Mouse (Mus musculus) central nervous system, embryonic 14 days (tissue): ENCODE data around the gene Tex22. TPM values are rescaled to one million over a fixed set of nuclear protein-coding genes. Genes with fewer than 3 reads are reported as not detected.

ENCODE experiments used
- polyA plus RNA-seq: library from polyadenylated mRNA; depleted of rRNA; stranded (reverse); fragments of >200 nt; gene quantifications from 2 replicates; pipeline ENCODE4 v1.2.3, GENCODE M21; 2012; rRNA removed

Tex22 gene
- 0.27 and 0.34 TPM in 2 replicates for polyA plus RNA-seq

DNA sequence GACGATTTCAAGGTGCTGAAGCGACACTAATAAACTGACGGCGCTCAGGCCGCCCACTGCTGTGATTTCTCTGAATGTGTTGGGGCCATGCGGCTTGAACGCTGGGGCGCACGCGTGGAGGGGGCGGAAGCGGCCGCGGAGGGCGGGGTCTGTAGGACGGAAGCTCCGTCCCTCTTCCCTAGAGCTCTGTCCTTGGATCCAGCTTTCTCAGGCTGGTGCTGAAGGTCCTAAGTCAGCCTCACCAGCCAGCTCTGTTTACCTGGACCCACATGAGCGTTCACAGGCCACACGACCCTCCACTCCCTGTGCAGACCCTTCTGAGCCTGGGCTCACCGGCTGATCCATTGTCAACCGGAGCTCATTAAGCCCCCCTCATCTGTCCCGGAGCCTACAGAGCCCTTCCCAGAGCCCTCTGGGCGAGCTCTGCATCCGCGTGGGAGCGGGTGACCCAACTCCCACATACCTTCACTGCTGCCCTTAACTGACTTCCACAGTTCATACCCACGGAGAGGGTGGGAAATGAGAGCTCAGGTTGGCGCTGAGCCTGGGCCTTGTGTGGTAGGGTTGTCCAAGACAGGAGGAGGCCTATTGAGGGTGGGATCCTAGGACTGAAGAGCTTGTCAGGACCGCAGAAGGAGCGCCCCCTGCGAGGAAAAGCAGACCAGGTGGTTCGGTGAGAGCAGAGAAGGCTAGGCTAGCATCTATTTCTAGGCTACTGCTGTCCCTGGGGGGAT is at the start of gene Tex22:
Gene Tex22, plus strand, starts transcription at position 174 of the 734 bp plus-strand sequence.

DNA sequence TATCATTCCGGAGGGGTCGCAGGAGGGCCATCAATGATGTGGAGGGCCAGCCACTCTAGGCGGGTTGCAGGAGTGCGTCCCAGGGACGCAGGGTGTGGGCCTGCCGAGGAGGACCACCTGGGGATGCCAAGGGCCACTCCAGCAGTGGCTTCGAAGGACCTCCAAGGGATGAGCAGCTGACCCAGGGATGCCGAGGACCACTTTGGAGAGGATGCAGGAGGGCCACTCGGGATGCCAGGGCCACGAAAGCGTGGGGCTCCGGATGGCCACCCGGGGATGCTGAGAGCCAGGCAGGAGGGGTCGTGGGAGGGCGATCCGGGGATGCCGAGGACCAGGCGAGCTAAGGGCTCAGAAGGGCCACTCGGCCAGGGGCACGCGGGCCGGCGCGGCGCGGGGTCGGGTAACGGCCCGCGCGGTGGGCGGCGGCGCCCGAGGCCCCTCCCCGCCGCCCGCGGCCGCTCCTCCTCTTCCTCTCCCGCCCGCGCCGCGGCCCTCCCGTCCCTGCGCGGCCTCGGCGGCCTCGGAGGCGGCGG is 23.5 kb downstream of the Tex22 start, which contains the start of gene Mta1:
Gene Mta1, plus strand, starts transcription at position 530 of the 533 bp plus-strand sequence.

Other genes with a start within 250 kb of the Tex22 start
- gene Cdca4, start 245.1 kb upstream of the Tex22 start, polyA plus RNA-seq = 55.2 and 60.5 TPM in 2 replicates
- gene Gpr132, start 206.3 kb upstream of the Tex22 start, polyA plus RNA-seq = 0.16 and 0.20 TPM in 2 replicates
- gene Jag2, start 144.7 kb upstream of the Tex22 start, polyA plus RNA-seq = 44.5 and 56.0 TPM in 2 replicates
- 37.1 and 42.3 TPM in 2 replicates for gene Nudt14, start 132.4 kb upstream of the Tex22 start, polyA plus RNA-seq
- gene Btbd6, start 98.0 kb upstream of the Tex22 start, polyA plus RNA-seq = 42.4 and 44.8 TPM in 2 replicates
- 80.8 and 84.7 TPM in 2 replicates for gene Brf1, start 73.8 kb upstream of the Tex22 start, polyA plus RNA-seq
- 74.1 and 81.7 TPM in 2 replicates for gene Pacs2, start 60.0 kb upstream of the Tex22 start, polyA plus RNA-seq
- 111 and 114 TPM in 2 replicates for gene Mta1, start 23.8 kb downstream of the Tex22 start, polyA plus RNA-seq
- 250 and 289 TPM in 2 replicates for gene Crip2, start 65.7 kb downstream of the Tex22 start, polyA plus RNA-seq
- gene Crip1, start 71.8 kb downstream of the Tex22 start, polyA plus RNA-seq = 60.6 and 128 TPM in 2 replicates
- 20.0 and 21.7 TPM in 2 replicates for gene Tedc1, start 81.9 kb downstream of the Tex22 start, polyA plus RNA-seq
- 51.1 and 57.3 TPM in 2 replicates for gene Tmem121, start 111.4 kb downstream of the Tex22 start, polyA plus RNA-seq